Mouse (Mus musculus) limb, embryonic 13.5 days (tissue): ENCODE measurements at regions not wholly inside any gene's neighbourhood (a gene's known extent, or its start where the extent isn't known, plus 50 kb on each side); places are given as distances from the start of the nearest gene placed in this dataset.

ENCODE experiments used
- ATAC-seq: fragments of 200-750 bp; cut with Nextera tagmentation; 2 replicates; pipeline ENCODE4 v1.8.0; 2017; ENCODE audit warnings: low read depth, moderate number of reproducible peaks, moderate TSS enrichment; ENCODE audit not compliant: low FRiP score
- H3K27ac ChIP-seq: fragments of 300-500 bp; sonication (generic); 2 replicates; pipeline ENCODE4 v1.5.1; 2015; ENCODE audit warnings: inconsistent platforms, mild to moderate bottlenecking, moderate library complexity
- H3K27me3 ChIP-seq: fragments of 300-500 bp; sonication (generic); 2 replicates; pipeline ENCODE4 v1.6.1; 2015; ENCODE audit warnings: mild to moderate bottlenecking, inconsistent platforms
- H3K36me3 ChIP-seq: fragments of 300-500 bp; sonication (generic); 2 replicates; pipeline ENCODE4 v1.6.1; 2015; ENCODE audit warnings: inconsistent platforms, mild to moderate bottlenecking, moderate library complexity
- H3K4me1 ChIP-seq: fragments of 300-500 bp; sonication (generic); 2 replicates; pipeline ENCODE4 v1.6.1; 2015; ENCODE audit warnings: inconsistent platforms
- H3K4me2 ChIP-seq: fragments of 300-500 bp; sonication (generic); replicated peaks from 2 replicates; pipeline ENCODE4 v1.6.1; 2015; ENCODE audit warnings: inconsistent platforms, mild to moderate bottlenecking, moderate library complexity
- H3K4me3 ChIP-seq: fragments of 300-500 bp; sonication (generic); 2 replicates; pipeline ENCODE4 v1.5.1; 2015; ENCODE audit warnings: moderate library complexity, mild to moderate bottlenecking, inconsistent platforms
- H3K9ac ChIP-seq: fragments of 300-500 bp; sonication (generic); 2 replicates; pipeline ENCODE4 v1.6.1; 2015; ENCODE audit warnings: mild to moderate bottlenecking, inconsistent platforms
- H3K9me3 ChIP-seq: fragments of 300-500 bp; sonication (generic); 2 replicates; pipeline ENCODE4 v1.6.1; 2016; ENCODE audit warnings: inconsistent platforms
- WGBS: fragments of 180-500 bp; shearing (Covaris S2); methylation state at CpG from one replicate; pipeline ENCODE4 v1.1.7; 2015; 5-methylcytosine and 5-hydroxymethylcytosine counted together

DNA sequence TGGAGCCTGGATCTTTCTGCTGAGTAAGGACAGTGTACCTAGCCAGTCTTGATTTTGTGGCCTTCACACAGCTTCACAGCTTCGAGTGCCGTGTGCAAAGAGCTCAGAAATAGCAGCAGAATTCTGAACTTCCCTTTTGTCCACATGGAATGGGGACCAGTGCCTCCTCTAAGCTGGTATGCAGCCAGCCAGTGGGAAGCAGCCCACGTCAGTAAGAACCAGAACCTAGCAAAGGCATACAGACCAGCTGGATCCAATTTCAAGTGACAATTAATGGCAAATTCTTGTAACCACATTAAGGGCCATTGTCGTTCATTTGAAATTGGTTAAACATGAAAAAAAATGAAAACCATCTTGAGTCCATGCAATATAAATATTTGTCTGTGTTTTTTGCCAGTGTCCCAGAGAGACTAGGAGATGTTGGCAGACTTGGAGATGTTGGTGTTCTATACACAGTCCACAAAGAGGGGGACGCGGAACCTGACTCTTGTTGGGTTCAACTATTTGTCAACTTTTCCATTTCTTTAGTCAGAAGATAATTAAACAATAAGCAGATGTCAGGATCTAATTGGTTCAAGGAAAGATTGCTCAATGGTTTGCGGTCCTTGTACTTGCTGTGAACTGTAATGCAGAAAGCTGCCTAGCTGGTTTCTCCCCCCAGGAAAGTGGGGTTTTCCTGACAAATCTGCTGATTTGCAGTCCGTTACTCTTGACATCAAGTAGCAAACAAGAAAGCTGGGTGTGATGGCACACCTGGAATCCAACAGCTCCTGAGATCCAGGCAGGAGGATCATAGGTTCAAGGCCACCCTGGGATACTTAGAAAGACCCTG, 125.1 kb downstream of the Rplp1 start:
- H3K4me1 ChIP-seq: peaks cover 15% of the 10 kb centered on the region
- peaks cover 4% of the 10 kb centered on the region; the same call in 1 of the 2 replicates for H3K9me3 ChIP-seq
- H3K9ac ChIP-seq: no peak overlapping the region
- 44% methylated on average over 8 of the region's 8 CpGs for WGBS
- H3K4me3 ChIP-seq: no peak overlapping the region
- H3K4me2 ChIP-seq: no peak overlapping the region
- H3K36me3 ChIP-seq: no peaks in the 10 kb centered on the region
- no peak overlapping the region for H3K27ac ChIP-seq
- no peak for ATAC-seq
- 0 out of 2 replicates have a peak, but pooled peaks cover 5% of the 10 kb centered on the region for H3K27me3 ChIP-seq

DNA sequence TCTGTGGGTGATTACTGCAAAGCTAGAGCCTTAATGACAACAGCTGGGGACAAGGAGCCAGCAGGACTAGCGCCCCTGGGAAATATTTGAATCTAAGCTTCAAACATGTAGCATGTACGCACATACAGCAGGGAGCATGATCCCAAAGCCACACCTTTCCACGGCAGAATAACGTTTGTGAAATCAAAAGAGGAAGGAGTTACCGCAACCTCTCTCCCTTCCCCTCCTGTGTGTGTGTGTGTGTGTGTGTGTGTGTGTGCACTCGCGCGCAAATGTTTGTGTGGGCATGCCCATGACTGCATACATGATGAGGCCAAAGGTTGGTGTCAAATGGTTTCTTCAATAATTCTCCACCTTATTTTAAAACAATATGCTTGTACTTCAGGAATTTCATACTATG, 132.9 kb downstream of the Rplp1 start:
- no peak overlapping the region for H3K4me3 ChIP-seq
- no peak for ATAC-seq
- WGBS: 83% methylated on average over 8 of the region's 8 CpGs

DNA sequence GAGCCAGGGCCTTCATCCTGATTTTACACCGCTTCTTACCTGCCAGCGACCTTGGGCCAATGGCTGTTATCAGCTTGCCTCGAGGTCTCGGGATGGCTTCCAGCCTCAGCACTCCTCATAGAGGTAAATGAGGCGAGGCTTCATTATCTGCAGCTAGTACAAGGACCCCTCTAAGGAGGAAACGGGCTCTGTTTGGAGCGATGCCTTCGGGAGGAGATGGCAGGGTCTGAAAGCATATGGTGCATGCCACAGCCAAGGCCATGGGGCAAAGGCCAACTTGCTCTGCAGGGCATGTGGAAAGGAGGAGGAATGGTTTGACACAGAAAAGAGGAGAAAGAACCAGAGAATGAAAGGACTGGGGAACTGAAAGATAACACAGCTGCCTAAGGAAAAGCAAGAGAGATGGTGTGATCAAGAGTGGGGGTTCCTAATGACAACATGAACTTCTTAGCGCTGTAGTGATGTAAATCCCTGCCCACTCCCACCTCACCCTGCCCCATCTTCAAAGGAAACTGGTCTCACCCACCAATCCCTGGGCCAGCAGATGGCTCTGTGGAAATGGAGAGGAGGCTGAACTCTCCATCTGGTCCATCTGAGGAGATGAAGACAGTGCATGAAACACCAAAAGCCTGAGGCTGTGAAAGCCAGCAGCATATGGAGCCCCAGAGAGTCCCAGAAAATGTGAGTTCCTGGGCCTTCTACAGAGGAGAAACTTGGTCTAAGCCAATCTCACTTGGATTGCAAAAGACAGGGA, 134.0 kb downstream of the Rplp1 start:
- ATAC-seq: no peak
- no peaks in the 10 kb centered on the region for H3K36me3 ChIP-seq
- 82% methylated on average over 9 of the region's 9 CpGs for WGBS
- H3K4me2 ChIP-seq: no peak overlapping the region
- no peak overlapping the region for H3K9ac ChIP-seq
- no peak overlapping the region for H3K27ac ChIP-seq
- no peaks in the 10 kb centered on the region for H3K9me3 ChIP-seq
- H3K27me3 ChIP-seq: peaks cover 13% of the 10 kb centered on the region; the same call in 1 of the 2 replicates
- no peak overlapping the region for H3K4me3 ChIP-seq
- H3K4me1 ChIP-seq: no peaks in the 10 kb centered on the region

More for the DNA sequence above, 132.9 kb downstream of the Rplp1 start:
- no peaks in the 10 kb centered on the region for H3K36me3 ChIP-seq
- no peak overlapping the region for H3K9ac ChIP-seq
- H3K27me3 ChIP-seq: peaks cover 15% of the 10 kb centered on the region; the same call in 1 of the 2 replicates
- no peak overlapping the region for H3K27ac ChIP-seq
- no peaks in the 10 kb centered on the region for H3K4me1 ChIP-seq
- H3K4me2 ChIP-seq: no peak overlapping the region
- H3K9me3 ChIP-seq: no peaks in the 10 kb centered on the region

DNA sequence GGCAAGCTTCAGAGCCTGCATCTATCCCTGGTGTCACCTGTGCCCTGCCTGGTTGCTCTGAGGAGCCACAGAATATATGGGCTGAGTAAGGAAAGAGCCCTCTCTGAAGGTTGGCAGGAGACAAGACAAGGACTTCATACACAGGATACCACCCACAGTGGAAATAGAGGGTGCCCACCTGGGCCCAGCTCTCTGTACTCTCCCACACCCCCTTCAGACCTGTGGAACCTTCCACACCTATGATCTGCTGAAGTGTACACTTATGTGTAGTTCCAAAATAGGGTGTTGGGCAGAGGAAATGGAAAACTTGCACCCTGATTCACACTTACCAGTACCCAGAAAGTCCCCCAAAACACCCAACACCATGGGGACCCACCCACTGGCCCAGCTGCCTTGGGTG, 135.2 kb downstream of the Rplp1 start:
- Histone ChIP-seq H3K4me2 (no peak overlapping the region), H3K27me3 (peaks cover 11% of the 10 kb centered on the region; the same call in 1 of the 2 replicates), H3K27ac (no peak overlapping the region), H3K4me3 (no peak overlapping the region), H3K9ac (no peak overlapping the region), H3K4me1 (no peaks in the 10 kb centered on the region), H3K36me3 (no peaks in the 10 kb centered on the region), H3K9me3 (no peaks in the 10 kb centered on the region)
- ATAC-seq: no peak

DNA sequence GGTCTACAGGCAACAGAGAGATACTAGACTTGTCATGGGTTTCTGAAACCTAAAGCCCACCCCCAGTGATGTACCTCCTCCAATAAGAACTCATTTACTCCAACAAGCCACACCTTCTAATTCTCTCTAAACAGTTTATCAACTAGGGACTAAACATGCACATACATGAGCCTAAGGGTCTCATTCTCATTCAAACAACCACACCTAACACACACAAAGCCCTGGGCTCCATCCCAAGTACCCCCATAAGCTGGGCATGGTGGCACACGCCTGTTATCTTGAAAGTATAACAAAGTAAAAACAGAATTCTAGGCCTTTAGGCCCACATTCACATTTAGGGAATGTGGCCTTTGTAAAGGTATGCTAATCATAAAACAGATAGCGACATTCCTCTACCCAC, 137.9 kb downstream of the Rplp1 start:
- H3K4me3 ChIP-seq: no peak overlapping the region
- H3K27ac ChIP-seq: no peak overlapping the region
- H3K4me2 ChIP-seq: no peak overlapping the region
- ATAC-seq: no peak
- H3K27me3 ChIP-seq: peaks cover 7% of the 10 kb centered on the region; the same call in 1 of the 2 replicates
- WGBS: 88% methylated on average over 2 of the region's 2 CpGs
- H3K9ac ChIP-seq: no peak overlapping the region
- no peaks in the 10 kb centered on the region for H3K9me3 ChIP-seq
- no peaks in the 10 kb centered on the region for H3K4me1 ChIP-seq
- H3K36me3 ChIP-seq: no peaks in the 10 kb centered on the region

DNA sequence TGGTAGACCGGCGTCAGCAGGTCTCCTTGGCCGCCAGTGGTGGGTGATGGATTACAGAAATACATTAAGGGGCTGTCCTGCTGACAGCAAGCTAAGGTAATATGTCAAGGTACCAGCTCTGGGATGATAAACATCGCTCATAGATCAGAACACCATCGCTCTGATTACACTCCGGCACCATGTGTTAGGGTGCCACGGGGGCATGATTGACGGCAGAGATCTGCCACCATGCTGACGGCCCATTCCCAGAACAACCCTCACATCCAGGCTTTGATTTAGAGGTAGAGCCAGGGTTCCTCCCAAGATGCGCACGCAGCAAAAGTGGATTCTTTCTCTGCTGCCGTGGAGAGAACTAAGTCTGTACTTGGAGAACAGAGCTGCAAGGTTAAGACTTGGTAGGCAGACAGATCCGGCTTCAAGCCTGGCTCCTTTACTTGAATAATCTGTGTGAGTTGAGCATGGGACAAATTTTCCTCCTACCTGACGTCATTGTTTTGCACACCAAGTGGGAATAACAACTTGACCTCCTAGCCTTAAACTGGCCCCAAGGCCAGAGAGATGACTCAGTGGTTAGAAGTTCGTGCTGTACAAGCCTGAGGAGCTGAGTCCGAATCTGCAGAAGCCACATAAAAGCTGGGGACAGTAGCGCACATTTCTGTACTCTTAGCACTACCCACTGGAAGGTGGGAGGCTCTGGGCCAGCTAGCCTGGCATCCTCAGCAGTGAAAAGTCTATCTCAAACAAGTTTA, 144.0 kb downstream of the Rplp1 start:
- Histone ChIP-seq H3K4me1 (no peaks in the 10 kb centered on the region), H3K4me3 (no peak overlapping the region), H3K27ac (no peak overlapping the region), H3K36me3 (no peaks in the 10 kb centered on the region), H3K9me3 (no peaks in the 10 kb centered on the region), H3K27me3 (peaks cover 5% of the 10 kb centered on the region), H3K9ac (no peak overlapping the region), H3K4me2 (no peak overlapping the region)
- WGBS: 60% methylated on average over 17 of the region's 17 CpGs
- no peak for ATAC-seq

DNA sequence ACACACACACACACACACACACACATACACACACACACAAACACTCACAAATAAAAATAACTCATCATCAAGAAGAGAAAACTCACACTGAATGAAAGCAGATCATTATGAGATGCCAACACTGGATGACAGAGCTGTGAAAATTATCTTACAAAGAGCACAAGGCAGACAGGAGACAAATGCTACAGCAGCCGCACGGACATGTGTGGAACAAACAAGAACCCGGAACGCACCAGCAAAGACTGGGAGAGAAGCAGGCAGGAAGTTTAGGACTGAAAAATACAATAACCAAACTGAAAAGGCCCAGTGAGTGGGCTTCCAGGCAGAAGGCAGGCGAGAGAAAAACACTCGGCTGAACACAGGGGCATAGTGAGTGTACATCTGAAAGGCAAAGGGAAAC, 148.2 kb downstream of the Rplp1 start:
- no peak overlapping the region for H3K9ac ChIP-seq
- WGBS: 87% methylated on average over 6 of the region's 6 CpGs
- no peaks in the 10 kb centered on the region for H3K36me3 ChIP-seq
- no peak overlapping the region for H3K4me3 ChIP-seq
- H3K9me3 ChIP-seq: no peaks in the 10 kb centered on the region
- no peak for ATAC-seq
- H3K27ac ChIP-seq: no peak overlapping the region
- peaks cover 5% of the 10 kb centered on the region for H3K27me3 ChIP-seq
- H3K4me2 ChIP-seq: no peak overlapping the region
- H3K4me1 ChIP-seq: no peaks in the 10 kb centered on the region

DNA sequence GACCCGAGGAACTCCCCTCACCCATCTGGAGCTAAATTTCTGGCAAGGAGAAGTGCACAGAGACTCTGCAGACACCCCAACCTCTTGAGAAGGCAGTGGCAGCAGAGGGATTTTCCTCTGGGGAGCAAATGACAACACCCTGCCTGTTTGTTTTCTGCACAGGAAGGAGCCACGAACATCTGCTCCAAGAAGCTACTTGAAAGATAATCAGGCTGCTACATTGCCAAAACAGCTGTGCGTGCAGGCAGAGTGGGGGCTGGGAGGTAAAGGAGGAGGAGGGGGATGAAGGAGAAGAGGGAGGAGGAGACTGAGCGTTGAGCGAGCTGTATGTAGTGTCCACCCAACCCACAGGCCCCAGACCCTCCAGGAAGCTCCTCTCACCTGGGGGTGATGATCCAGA, 149.0 kb downstream of the Rplp1 start:
- Histone ChIP-seq H3K4me1 (no peaks in the 10 kb centered on the region), H3K27ac (no peak overlapping the region), H3K4me3 (no peak overlapping the region), H3K36me3 (no peaks in the 10 kb centered on the region), H3K9ac (no peak overlapping the region), H3K4me2 (no peak overlapping the region), H3K9me3 (no peaks in the 10 kb centered on the region), H3K27me3 (peaks cover 7% of the 10 kb centered on the region)
- WGBS: 35% methylated on average over 5 of the region's 5 CpGs
- ATAC-seq: no peak

DNA sequence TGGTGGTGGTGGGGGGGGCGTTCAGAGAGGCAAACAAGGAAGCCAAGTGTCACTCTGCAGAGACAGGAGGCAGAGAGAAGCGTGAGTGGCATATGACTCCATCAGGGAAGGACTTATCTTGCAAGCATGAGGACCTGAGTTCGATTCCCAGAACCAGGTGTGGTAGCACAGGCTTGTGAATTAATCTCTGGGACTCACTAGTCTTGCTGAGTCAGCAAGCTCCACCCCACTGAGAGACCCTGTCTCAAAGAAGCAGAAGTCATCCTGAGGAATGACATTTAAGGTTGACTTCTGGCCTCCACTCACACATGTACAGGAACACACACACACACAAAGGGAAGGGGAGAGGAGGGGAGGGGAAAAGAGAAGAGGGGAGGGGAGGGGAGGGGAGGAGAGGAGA, 156.5 kb downstream of the Rplp1 start:
- Histone ChIP-seq H3K27ac (no peak overlapping the region), H3K4me3 (no peak overlapping the region), H3K4me2 (no peak overlapping the region), H3K9me3 (no peaks in the 10 kb centered on the region), H3K9ac (no peak overlapping the region), H3K36me3 (no peaks in the 10 kb centered on the region), H3K27me3 (peaks cover 10% of the 10 kb centered on the region; the same call in 1 of the 2 replicates), H3K4me1 (peaks cover 23% of the 10 kb centered on the region)
- WGBS: 88% methylated on average over 3 of the region's 3 CpGs
- ATAC-seq: no peak

DNA sequence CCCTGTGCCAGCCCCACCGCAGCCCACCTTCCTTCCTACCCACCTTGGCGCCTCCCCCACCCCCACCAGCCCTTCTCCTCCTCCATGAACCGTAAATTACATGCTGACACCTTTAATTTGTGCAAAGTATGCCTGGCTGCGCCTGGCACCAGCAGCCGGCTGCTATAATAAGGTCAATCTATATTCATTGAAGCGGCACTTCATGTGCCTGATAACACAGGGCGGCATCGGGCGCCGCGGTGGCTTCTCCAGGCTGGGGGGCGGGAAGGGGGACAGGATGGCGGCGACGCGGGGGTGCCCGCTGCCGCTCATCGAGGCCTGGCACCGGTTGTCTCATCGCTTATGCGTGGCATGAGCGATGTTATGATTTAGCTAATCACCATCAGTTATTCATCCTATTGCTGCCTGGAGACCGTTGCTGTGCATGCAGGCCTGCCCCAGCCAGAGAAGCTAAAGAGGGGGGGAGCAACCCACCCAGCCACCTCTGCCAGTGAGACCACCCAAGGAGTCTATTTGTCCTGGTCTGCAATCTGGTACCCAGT, 157.5 kb downstream of the Rplp1 start:
- Histone ChIP-seq H3K27me3 (peaks cover 10% of the 10 kb centered on the region; the same call in 1 of the 2 replicates), H3K4me2 (no peak overlapping the region), H3K36me3 (no peaks in the 10 kb centered on the region), H3K4me1 (peaks cover 23% of the 10 kb centered on the region), H3K4me3 (no peak overlapping the region), H3K27ac (no peak overlapping the region), H3K9me3 (no peaks in the 10 kb centered on the region), H3K9ac (no peak overlapping the region)
- no peak for ATAC-seq
- 73% methylated on average over 24 of the region's 24 CpGs for WGBS

DNA sequence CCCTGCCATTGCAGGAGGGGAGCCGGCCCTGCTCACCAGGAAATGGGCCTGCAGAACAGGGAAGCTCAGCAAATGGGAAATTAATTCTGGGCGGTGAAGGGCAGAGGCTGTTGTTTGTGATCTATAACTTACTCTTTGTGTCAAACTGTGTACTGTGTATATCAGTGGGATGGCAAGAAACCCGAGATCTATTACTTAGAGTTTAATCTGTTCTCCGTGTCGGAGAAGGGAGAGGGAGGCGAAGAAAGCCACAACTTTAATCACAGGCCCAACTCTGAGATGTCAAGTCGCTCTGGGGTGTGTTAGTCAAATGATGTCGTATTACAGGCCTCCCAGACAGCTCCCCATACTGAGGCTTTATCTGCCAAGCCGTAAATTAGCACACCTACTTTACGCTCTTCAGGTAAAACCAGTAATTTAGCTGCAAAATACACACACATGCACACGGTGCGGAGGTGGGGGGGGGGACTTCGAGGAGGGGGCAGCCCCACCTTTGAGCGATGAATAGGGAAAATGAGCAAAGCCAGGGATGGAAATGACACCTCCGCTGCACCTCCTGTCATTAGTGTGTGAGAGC, 158.0 kb downstream of the Rplp1 start:
- Histone ChIP-seq H3K4me3 (no peak overlapping the region), H3K27me3 (peaks cover 10% of the 10 kb centered on the region; the same call in 1 of the 2 replicates), H3K4me2 (no peak overlapping the region)

More for the DNA sequence above, 158.0 kb downstream of the Rplp1 start:
- H3K4me1 ChIP-seq: peaks cover 23% of the 10 kb centered on the region
- no peaks in the 10 kb centered on the region for H3K36me3 ChIP-seq
- no peaks in the 10 kb centered on the region for H3K9me3 ChIP-seq
- H3K9ac ChIP-seq: no peak overlapping the region
- no peak overlapping the region for H3K27ac ChIP-seq
- ATAC-seq: 0 out of 2 replicates have a peak, but pooled peaks have one; percentile 7
- 45% methylated on average over 15 of the region's 15 CpGs for WGBS
